Mouse (Mus musculus): ENCODE results near the gene Gm20903. TPM values are rescaled to one million over a fixed set of nuclear protein-coding genes. Genes with fewer than 3 reads are reported as not detected.
"Not testable (repeated sequence)": the region's sequence is repeated elsewhere in the genome, so short reads cannot be mapped to it uniquely, and the experiment has no call there.

Gene Gm20903
- not detected in 2 replicates for polyA plus RNA-seq (2015; fragmentation: Nextera tagmentation; extraction: Ambion mirVana)

DNA sequence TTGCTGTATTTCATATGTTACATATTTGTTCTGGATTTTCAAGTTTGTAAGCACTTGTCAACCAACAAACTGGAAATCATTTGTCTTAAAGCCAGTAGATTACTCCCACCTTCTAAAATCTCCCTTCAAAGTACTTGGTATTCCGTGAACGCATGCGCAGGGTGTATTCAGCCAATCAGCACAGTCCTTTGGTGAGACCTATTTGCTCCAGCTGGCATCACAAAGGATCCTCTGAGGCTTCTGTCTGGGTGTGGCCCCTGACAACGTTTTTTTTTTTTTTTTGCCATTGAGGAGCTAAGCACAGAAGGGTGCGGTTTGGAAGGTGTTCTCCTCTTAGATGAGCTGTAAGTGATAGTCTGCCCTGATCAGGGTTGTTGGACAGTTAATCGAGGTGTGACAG, at the start of gene Gm20903:
Gene Gm20903, plus strand, starts transcription at position 301 of the 400 bp plus-strand sequence.
- not testable (repeated sequence) for ATAC-seq (replicated peaks); H3K4me3 ChIP-seq; H3K9me3 ChIP-seq; H3K27ac ChIP-seq (replicated peaks); H3K9ac ChIP-seq (replicated peaks); H3K4me1 ChIP-seq; H3K27me3 ChIP-seq; H3K36me3 ChIP-seq; H3K4me2 ChIP-seq (replicated peaks)
- 20% methylated on average over 1 of the region's 6 CpGs for WGBS

Measured in forebrain, embryonic 15.5 days (tissue).